Mouse (Mus musculus): ENCODE data around the gene Tmem145.

Gene Tmem145

DNA sequence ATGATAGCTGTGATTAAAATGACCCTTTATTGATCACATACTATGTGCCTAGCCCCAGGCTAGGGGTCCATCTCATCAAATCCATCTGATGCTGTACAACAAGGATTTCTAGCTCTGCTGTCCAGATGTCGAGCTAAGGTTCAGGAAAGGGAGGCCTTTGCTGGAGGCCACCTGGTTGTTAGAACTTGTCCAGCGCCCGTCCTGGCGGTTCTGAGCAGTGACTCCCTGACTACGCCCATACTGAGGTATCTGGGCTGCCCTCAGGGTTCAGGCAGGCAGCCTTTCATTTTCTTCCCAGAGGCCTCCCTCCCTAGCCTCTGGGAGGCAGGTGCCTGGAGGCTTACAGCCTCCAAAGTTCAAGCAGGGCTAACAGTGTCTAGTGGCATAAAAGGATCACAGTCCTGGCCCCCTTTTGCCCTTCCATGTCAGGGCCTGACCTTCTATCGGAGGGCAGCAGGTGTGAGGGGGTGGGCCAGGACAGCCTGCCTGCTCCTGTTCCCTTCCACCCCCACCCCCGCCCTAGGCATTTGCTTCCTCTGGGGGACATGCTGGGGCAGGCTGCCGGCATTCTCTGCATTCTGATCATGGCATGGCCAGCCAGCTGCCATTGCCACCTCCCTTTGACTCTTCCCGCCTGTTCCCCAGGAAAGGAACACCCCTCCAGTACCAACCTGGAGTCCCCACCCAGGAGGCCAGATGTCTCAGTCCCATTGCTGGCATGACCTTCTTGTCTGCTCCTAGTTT, 30.2 kb upstream of the Tmem145 start:
- intact Hi-C loops (cut with DNase I) = no loop called here

DNA sequence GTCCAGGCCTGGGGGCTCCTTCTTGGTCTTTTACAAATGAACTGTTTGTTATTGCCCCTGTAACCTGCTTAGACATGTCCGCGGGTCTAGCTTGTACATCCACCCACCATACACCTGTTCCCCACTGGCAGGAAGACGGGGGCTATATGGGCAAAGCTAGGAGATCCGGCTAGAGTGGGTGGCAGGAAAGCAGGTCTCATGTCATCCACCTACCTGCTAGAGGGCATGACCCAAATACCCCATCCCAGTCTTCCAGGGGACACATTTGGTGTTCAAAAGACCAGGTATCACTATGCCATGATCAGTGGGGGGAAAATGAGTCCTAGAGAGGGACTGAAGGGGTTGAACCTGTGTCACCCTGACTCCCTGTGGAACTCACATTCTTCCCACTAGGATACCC, 28.5 kb upstream of the Tmem145 start:
- intact Hi-C loops (cut with DNase I) = no loop called here

DNA sequence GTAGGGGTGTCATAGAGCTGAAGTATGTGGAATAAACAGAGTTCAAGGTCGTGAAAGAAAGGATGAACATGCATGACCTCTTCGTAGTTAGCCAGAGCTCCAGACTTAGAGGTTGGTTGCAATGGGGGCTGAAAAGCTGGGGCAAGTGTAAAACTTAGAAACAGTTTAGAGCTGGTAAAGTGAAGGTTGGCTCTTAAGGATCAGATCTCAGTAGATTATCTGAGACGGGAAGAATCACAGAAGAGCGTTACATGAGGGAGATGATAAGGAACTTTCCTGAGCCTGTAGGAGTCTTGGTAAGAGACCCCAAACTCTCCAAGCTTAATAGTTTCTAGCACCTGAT, 27.9 kb upstream of the Tmem145 start:
- intact Hi-C loops (cut with DNase I) = loop anchor here (1.0 kb wide), 1 partner anchor 39 kb away; no protein-coding TSS in a partner anchor

DNA sequence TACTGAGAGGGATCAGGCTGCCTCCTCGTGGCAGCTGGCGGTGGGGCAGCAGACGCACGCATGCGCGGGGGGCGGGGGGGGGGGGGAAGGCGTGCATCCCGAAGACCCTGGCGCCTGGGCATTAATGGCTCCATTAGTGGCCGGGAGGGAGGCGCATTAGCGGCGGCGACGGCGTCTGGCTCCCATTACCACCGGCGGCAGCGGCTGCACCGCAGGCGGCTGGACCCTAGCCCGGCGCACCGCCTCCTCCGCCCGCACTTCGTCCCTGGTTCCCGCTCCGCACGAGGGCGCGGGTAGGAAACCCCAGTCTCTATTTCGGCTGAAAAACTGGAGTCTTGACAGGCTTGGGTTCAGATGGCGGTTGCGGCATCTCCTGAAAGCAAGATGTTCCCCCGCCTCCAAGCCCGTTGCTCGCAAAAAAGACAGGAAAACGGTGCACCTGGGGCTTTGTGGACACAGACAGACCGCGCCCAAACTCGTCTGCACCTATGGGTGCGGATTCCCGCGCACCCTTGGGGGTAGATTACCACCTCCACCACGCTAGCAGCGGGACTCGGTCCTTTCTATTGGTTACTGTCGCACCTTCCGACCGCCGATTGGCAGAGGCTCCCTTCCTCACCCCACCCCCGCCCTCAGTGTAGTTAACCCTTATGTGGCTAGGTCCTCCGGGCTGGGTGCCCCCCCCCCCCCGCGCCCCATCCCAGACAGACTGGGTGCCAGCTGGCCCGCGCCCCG, 27.4 kb upstream of the Tmem145 start:
- intact Hi-C loops (cut with DNase I) = loop anchor here (1.0 kb wide), 1 partner anchor 39 kb away; no protein-coding TSS in a partner anchor

DNA sequence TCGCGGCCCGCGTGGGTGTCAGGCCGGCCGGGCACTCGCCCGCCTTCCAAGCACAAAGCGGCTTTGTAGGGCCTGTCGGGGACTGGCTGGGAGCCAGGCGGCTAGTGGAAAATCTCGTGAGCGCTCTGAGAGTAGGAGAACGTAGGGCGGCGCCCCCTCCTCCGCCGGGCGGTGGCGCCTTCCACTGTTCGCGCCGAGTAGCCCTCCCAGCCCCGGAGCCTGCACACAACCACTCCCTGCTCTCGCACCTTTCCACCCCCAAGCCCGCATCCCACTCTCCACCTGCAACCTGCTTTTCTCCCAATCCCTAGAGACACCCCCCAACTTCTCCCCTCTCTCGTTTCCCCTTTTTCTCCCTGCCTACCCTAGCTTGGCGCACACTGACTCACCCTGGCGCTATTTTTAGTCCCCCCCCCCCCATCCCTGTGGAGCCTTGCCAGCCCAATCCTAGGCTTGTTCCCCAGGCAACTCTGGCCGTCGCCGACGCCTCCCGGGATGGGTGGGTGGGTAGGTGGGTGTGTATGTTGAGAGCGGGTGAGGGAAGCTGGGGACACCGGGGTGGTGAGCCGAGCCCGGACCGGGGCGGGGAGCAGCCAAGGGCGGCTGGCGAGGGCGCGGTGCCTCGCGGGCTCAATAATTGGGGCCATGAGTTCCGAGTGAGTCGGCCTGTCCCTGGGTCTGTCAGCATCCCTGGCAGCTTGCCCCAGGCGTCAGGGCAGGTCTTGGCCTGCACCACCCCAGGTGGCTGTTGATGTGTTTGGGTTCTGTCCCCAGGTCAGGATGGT, 26.6 kb upstream of the Tmem145 start:
- intact Hi-C loops (cut with DNase I) = no loop called here

DNA sequence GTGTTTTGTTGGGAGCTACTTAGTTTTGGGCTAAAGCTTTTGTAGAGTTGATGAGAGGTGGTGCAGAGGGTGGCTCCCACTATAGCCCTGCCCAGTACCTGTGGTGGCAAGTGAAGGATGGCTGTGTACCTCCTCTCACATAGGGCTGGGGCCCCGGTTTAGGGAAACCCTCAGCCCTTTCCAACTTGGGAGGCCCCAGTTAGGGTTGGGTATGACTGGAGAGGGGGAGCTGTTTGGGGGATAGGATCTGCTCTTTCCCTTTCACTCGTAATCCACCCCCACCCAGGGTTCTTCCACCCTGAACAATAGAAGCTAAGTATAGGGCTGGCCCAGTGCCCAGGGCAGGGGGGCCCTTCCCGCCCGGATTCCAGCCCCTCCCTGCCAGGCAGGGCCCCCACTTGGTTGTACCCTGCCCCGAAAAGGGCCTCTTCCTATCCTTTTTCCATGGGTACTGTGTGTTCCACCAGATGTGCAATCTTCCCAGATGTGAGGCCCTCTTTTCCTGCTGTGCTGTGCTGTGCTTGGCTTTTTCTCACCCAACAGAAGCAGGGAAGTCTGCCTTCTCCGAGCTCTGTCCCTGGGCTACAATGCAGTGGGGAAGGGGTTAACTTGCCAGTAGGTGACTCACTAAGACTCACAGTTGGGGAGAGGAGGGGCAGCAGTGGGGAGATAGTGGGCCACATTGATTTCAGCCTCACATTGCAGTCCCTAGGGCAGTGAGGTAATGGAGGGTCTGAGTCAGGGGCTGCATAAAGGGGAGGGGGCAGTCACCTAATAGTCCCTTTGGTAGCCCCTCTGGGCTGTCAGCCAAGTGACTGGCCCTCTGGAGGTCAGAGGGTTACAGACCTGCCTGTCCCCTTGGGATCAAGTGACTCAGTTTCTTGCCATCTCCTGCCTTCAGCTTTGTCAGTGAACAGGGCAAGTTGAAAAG, 25.8 kb upstream of the Tmem145 start:
- intact Hi-C loops (cut with DNase I) = no loop called here

DNA sequence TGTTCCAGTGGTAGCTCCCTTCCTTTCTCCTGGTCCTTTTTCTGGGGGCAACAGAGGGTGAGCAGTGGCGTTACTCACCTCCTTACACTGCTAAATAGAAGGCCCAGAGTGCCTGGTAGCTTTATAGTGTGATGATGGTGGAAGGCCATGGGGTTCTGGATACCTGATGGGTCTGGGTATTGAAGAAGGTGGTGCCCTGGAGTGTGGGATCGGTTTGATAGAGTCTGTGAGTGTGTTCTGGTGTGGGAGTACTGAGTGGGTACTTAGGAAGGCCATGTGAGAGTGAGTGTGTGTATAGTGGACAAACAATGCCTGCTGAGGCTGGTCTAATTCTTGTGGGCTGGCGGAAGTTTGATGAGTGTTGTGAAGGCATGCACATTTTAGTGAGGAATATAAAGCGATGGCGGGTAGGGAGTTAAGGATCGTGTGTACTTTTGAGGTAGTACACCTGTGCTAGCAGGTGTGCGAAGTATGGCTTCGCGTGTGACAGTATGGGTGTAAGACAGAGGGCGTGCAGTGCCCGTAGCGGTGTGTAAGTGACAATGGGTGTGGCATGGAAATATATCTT, 24.7 kb upstream of the Tmem145 start:
- intact Hi-C loops (cut with DNase I) = no loop called here

DNA sequence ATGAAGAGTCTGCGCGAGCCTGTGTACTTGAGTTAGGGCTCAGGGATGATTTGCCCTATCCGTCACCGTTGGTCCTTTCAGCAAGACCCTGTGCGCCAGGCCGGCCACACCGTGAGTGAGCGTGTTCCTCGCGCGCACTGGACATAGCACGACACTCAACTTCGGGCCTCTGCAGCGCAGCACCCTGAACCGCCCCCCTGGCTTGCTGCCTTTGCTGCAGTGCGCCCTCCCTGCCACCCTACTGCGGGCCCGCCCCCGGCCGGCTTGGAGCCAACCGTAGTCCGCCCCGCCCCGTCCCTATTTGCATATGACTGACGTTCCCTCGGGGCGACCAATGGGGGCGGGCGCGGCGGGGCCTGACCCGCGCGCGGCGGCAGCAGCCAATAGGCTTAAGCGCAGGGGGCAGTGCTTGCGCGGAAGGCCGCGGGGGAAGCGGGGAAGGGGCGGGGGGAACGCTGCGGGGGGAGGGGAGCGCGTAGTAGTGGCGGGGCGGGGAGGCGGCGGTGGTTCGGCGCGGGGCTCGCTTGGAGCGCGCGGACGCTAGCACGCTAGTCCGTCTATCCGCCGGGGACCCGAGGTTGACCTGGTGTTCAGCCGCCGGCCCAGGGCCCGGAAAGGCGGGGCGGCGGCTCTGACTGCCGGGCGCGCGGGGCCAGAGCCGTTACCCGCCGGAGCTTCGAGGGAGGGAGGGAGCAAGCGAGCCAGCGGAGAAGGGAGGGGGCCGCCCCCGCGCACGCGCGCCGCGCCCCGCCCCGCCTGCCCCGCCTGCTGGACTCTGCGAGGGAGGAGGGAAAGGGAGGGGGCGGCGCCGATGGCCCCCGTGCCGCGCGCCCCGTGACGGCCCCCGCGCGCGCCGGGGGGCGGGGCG, 23.9 kb upstream of the Tmem145 start:
- intact Hi-C loops (cut with DNase I) = no loop called here

DNA sequence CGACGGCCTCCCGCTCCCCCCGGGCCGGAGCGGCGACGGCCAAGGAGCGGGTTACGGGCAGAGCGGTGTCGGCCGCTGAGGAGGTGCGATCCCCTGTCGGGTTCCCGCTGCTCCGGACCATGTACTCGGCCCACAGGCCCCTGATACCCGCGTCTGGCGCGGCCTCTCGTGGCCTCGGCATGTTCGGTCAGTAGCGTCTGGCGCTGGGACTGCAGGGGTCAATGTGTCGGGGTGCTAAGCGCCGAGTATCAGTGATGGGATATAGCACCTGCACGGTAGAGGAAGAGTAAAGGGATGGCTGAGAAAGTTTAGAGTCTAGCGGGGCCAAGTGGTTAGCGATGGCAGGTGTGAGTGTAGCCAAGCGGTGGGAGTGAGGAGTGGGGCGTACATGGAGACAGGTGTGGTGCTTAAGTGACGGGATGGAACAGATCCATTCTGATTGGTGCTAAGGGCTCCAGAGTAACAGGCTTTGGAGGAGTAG, 23.1 kb upstream of the Tmem145 start:
- intact Hi-C loops (cut with DNase I) = no loop called here

DNA sequence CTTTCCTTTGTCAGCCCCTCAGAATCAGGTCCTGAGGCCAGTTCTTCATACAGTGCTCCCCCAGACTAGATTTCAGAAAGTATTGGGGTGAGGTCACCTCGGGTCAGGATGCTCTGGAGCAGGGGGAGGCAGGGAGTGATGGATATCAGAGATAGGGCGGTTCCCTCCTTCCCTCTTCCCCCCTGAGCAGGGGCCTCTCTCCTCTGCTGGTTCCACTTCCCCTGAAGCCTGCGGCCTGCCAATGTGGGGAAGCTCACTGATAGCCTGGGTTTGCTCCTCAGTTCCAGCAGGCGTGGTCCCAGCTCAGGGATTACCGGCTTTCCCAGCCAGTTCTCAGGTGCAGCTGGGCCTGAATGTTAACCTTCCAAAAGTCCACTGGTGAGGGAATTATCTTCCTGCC, 22.3 kb upstream of the Tmem145 start:
- intact Hi-C loops (cut with DNase I) = loop anchor here (2.0 kb wide), 1 partner anchor 31 kb away; no protein-coding TSS in a partner anchor

DNA sequence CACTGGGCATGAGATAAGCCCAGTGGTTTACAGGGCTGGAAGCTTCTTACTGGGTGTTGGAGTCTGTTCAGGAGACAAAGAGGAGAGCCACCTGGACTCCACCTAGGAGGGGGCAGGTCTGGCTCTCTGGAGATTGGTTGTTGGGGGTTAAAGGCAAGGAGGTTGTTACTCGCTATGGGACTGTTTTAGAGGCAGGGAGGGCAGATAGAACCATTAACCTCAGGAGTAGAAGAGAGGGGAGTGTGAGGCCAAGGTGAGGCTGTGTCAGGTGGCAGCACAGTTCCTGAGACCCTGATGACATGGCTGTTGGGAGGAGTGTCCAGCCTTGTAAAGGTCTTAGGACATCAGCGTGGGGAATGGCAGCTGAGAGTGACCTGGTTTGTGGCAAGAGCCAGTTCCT, 21.7 kb upstream of the Tmem145 start:
- intact Hi-C loops (cut with DNase I) = loop anchor here (2.0 kb wide), 1 partner anchor 31 kb away; no protein-coding TSS in a partner anchor

DNA sequence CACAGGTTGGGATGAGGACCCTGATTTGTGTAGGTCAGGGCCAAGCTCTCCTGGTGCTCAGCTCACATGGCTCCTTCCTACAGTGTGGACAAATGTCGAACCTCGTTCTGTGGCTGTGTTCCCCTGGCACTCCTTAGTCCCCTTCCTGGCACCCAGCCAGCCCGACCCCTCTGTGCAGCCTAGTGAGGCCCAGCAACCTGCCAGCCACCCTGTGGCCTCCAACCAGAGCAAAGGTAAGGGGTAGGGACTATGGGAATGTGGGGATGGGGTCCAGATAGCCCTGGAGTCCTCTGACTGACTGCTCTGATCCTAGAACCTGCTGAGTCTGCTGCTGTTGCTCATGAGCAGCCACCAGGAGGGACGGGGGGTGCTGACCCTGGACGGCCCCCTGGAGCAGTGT, 21.1 kb upstream of the Tmem145 start:
- intact Hi-C loops (cut with DNase I) = loop anchor here (2.0 kb wide), 1 partner anchor 30 kb away; no protein-coding TSS in a partner anchor

DNA sequence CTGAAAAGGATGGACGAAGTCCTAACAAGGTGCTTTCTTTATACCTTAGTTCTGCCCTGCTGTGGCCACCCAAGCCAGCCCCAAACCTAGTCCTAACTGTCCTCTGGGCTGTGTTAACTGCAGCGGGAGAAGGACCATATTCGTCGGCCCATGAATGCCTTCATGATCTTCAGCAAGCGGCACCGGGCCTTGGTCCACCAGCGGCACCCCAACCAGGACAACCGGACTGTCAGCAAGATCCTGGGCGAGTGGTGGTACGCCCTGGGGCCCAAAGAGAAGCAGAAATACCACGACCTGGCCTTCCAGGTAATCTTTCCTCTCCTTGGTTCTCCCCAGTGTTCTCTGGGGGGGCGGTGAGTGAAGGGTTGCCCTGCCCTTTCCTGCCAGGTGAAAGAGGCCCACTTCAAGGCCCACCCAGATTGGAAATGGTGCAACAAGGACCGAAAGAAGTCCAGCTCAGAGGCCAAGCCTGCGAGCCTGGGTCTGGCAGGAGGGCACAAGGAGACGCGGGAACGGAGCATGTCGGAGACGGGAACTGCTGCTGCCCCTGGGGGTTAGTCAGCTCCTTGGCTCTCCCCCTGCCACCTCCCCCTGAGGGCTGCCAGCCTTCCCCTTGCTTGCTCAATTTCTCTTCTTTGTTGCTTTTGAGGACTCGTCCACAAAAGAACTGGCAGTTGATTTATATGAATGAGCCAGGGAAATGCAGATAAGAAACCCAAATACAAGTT, 20.2 kb upstream of the Tmem145 start:
- intact Hi-C loops (cut with DNase I) = loop anchor here (2.0 kb wide), 1 partner anchor 29 kb away; no protein-coding TSS in a partner anchor

DNA sequence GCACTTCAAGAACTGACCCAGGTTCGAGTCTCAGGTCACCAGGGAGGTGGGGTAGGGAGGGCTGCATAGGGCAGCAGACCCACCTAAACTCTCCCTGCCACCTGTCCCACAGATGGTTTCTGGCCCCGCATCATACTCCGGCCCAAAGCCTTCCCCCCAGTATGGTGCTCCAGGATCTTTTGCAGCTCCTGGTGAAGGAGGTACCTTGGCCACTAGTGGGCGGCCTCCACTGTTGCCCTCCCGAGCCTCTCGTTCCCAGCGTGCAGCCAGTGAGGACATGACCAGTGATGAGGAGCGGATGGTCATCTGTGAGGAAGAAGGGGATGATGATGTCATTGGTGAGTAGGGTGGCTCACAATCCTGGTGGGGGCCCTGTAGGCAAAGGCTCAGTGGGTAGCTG, 18.9 kb upstream of the Tmem145 start:
- intact Hi-C loops (cut with DNase I) = no loop called here

DNA sequence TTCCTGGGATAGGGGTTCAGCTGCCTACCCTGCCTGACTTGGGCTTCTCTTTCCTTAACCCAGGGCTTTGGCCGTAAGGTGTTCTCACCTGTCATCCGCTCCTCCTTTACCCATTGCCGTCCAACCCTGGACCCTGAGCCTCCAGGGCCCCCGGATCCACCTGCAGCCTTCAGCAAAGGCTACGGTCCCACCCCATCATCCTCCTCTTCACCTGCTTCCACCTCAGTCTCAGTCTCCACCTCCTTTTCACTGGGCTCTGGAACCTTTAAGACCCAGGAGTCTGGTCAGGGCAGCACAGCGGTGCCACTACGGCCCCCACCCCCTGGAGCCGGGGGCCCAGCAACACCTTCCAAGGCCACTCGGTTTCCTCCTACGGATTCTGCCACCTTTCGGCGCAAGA, 17.9 kb upstream of the Tmem145 start:
- intact Hi-C loops (cut with DNase I) = no loop called here

DNA sequence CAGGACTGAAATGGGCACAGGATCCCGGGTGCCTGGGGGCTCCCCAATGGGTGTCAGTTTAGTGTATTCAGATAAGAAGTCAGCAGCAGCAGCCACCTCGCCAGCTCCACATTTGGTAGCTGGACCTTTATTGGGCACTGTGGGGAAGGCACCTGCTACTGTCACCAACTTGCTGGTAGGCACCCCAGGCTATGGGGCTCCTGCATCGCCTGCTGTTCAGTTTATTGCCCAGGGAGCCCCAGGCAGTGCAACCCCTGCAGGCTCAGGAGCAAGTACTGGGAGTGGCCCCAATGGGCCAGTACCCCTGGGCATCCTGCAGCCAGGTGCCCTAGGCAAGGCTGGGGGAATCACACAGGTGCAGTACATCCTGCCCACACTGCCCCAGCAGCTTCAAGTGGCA, 17.2 kb upstream of the Tmem145 start:
- intact Hi-C loops (cut with DNase I) = no loop called here

DNA sequence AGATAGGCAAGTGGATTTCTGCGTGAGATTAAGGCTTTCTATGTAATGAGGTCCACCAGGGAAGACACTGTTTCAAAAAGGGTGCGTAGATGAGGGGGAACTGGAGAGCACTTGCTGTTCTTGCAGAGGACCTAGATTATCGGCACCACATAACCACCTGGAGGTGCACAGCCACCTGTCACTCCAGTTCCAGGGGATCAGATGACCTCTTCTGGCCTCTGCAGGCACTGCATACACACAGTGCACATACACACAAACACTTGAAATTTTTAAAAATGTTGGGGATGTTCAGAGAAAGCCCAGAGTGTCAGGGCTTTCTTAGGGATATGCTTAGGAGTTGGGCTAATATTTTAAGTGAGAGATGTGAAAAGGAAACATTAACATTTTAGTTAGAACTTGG, 16.0 kb upstream of the Tmem145 start:
- intact Hi-C loops (cut with DNase I) = no loop called here

DNA sequence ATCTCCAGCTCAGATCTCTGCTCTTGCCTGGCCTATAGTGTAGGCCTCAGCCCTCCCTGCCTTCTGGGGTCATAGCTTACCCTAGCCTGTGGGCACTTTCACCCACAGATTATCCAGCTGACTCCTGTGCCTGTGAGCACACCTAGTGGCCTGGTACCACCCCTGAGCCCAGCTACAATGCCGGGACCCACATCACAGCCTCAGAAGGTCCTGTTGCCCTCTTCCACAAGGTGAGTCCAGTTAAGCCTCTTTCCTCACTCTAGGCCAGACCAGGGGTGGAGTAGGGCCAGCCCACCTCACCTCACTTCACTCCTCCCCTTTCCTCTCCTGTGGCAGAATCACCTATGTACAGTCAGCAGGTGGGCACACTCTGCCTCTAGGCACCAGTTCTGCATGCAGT, 15.4 kb upstream of the Tmem145 start:
- intact Hi-C loops (cut with DNase I) = no loop called here

DNA sequence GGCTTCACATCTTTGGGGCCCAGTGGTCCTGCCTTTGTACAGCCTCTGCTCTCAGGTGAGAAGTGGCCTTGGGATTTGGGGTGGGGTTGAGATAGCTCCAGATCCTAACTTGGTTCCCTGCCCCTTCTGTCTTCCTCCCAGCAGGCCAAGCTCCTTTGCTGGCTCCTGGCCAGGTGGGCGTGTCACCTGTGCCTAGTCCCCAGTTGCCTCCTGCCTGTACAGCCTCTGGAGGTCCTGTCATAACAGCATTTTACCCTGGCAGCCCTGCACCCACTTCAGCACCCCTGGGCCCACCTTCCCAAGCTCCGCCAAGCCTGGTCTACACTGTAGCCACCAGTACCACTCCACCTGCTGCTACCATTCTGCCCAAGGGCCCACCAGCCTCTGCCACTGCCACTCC, 15.0 kb upstream of the Tmem145 start:
- intact Hi-C loops (cut with DNase I) = no loop called here

Measured in adrenal gland (tissue).